ENCODE assay signal across 8 mouse cellular contexts in the genomic region with DNA sequence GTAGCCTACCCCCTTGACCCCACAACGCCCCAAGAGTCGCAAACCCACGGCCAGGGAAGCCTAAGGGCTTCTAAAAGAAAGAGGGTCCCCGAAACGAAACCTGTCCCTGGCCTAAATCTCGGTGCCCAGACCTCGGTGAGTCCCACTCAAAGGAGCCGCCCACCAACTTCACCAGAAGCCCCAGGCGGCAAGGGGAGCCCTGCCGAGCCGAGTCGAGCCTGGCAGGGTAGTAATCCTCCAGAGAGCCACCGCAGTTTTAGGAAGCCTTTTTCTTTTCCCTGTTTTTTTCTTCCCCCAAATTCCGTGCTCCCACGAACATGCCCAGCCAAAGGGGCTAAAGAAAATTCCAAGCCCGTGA. TPM values are rescaled to one million over a fixed set of nuclear protein-coding genes. Genes with fewer than 3 reads are reported as not detected.
A peak's percentile ranks its signal among the peaks of the same experiment; 100 is the strongest.
DNase-seq lines count a peak whose midpoint lies in the region; ATAC-seq and TF ChIP-seq lines count a peak whose summit lies in the region.

No protein-coding gene starts in this region.

- H3K9me3 ChIP-seq in heart, embryonic 11.5 days (replicated peaks; ENCODE audit: control insufficient read depth, low read length) = no peaks in the 10 kb centered on the region
- no peaks in the 10 kb centered on the region for H3K9me3 ChIP-seq in E14TG2a.4 (ENCODE audit: low read length)
- no peaks in the 10 kb centered on the region for H3K9me3 ChIP-seq in forebrain, postnatal 0 days (ENCODE audit: low read length)

- intact Hi-C loops in heart, postnatal 25 days (cut with DNase I) = no loop called here

- H3K9ac ChIP-seq in heart, embryonic 11.5 days (ENCODE audit: low read depth, low read length) = peak overlapping the region; percentile 73
- H3K9ac ChIP-seq in forebrain, postnatal 0 days = peak overlapping the region; percentile 81

- H3K4me2 ChIP-seq in heart, embryonic 11.5 days = peak overlapping the region; percentile 84
- peak overlapping the region; percentile 99 for H3K4me2 ChIP-seq in forebrain, postnatal 0 days (ENCODE audit: low read depth)

- ATAC-seq in heart, embryonic 11.5 days (replicated peaks; ENCODE audit: insufficient number of reproducible peaks, low FRiP score, low TSS enrichment) = no peak
- ATAC-seq in forebrain, postnatal 0 days = no peak
- ATAC-seq in megakaryocyte, adult 5-6 weeks (ENCODE audit: poor library complexity, severe bottlenecking) = peak; percentile 3; the same call in 1 of the 2 replicates

- no peak for TF ChIP-seq CTCF in E14TG2a.4 (conservative IDR thresholded peaks at IDR 0.05; ENCODE audit: low read length)
- no peak for TF ChIP-seq CTCF in forebrain, postnatal 0 days (IDR thresholded peaks at IDR 0.05; ENCODE audit: low read depth)

- H3K27ac ChIP-seq in heart, embryonic 11.5 days (ENCODE audit: low read depth, low read length) = no peak overlapping the region
- peak overlapping the region; percentile 96 for H3K27ac ChIP-seq in forebrain, postnatal 0 days (ENCODE audit: low read depth, low read length)

- H3K4me3 ChIP-seq in heart, embryonic 11.5 days (ENCODE audit: low read depth, low read length) = peak overlapping the region; percentile 65
- peak overlapping the region; percentile 90 for H3K4me3 ChIP-seq in E14TG2a.4 (replicated peaks; ENCODE audit: low read length)
- peak overlapping the region; percentile 75 for H3K4me3 ChIP-seq in forebrain, postnatal 0 days (ENCODE audit: low read depth, low read length)

- WGBS in heart, embryonic 11.5 days (ENCODE audit: insufficient replicate concordance) = under 1% methylated on average over 16 of the region's 16 CpGs
- under 1% methylated on average over 16 of the region's 16 CpGs for WGBS in forebrain, postnatal 0 days

- H3K36me3 ChIP-seq in heart, embryonic 11.5 days (ENCODE audit: control insufficient read depth, insufficient read depth, low read length) = no peaks in the 10 kb centered on the region
- H3K36me3 ChIP-seq in E14TG2a.4 (ENCODE audit: insufficient read depth, low read length) = no peaks in the 10 kb centered on the region
- H3K36me3 ChIP-seq in forebrain, postnatal 0 days (ENCODE audit: insufficient read depth) = no peaks in the 10 kb centered on the region

- no peak for DNase-seq in heart, postnatal 25 days (ENCODE audit: low spot score)
- DNase-seq in forebrain, postnatal 0 days = no peak
- no peak for DNase-seq in right cerebral cortex, adult 2 months (ENCODE audit: low spot score in 2 of 2)
- no peak for DNase-seq in cerebellum, adult 9-10 months
- DNase-seq in gastrocnemius, postnatal 4 days (ENCODE audit: low spot score in 2 of 2) = no peak

- H3K4me1 ChIP-seq in heart, embryonic 11.5 days (ENCODE audit: control insufficient read depth, insufficient read depth, low read length) = peaks cover 20% of the 10 kb centered on the region
- H3K4me1 ChIP-seq in E14TG2a.4 (replicated peaks; ENCODE audit: low read depth, low read length) = peaks cover 60% of the 10 kb centered on the region
- no peaks in the 10 kb centered on the region for H3K4me1 ChIP-seq in forebrain, postnatal 0 days (ENCODE audit: insufficient read depth)

- peaks cover 61% of the 10 kb centered on the region for H3K27me3 ChIP-seq in heart, embryonic 11.5 days (ENCODE audit: control insufficient read depth, insufficient read depth, low read length)
- H3K27me3 ChIP-seq in E14TG2a.4 (ENCODE audit: insufficient read depth, low read length) = peaks cover 77% of the 10 kb centered on the region
- peaks cover 40% of the 10 kb centered on the region for H3K27me3 ChIP-seq in forebrain, postnatal 0 days (ENCODE audit: insufficient read depth, low read length)

RNA-seq across cellular contexts. Expression of a gene that starts 4.9 kb away (rescaled TPM):
- polyA plus RNA-seq in heart, embryonic 11.5 days (2014; fragmentation: Nextera tagmentation; extraction: Ambion mirVana) = 0.37 and 0.90 TPM in 2 replicates
- total RNA-seq in heart, postnatal 25 days (2021) = under 1 TPM; 0.34 to 0.39 TPM
- 57.1 and 106 TPM in 2 replicates for total RNA-seq in forebrain, postnatal 0 days (2014; rRNA removed)
- polyA plus RNA-seq in forebrain, postnatal 0 days (2015; fragmentation: Nextera tagmentation; extraction: Ambion mirVana) = 21.7 and 43.1 TPM in 2 replicates
- total RNA-seq in megakaryocyte, adult 5-6 weeks (2015) = 1.1 and 1.2 TPM in 2 replicates
- total RNA-seq in megakaryocyte, adult 5-6 weeks (2017) = 0.29 and 0.98 TPM in 2 replicates
- total RNA-seq in gastrocnemius, postnatal 4 days (2021) = under 1 TPM; 0.83 to 0.96 TPM

Comparison
In these comparisons a context has a peak if more than half of its experiments do, and no peak if none do; other contexts are left out.
1. RNA of a gene that starts 4.9 kb away (total RNA-seq): 57.1 to 106 TPM in forebrain, postnatal 0 days; 0.29 to 1.2 TPM in megakaryocyte, adult 5-6 weeks, 0.83 to 0.96 TPM in gastrocnemius, postnatal 4 days and 0.34 to 0.39 TPM in heart, postnatal 25 days; every median in the first group is over 10 times any median in the second.
2. Peak in every context shown above with its lines, with median percentiles within 50 percentile points of each other: H3K4me3 ChIP-seq.